Mouse (Mus musculus): ENCODE results near the gene Bri3bp.
"Not testable (repeated sequence)": the region's sequence is repeated elsewhere in the genome, so short reads cannot be mapped to it uniquely, and the experiment has no call there.

Bri3bp gene

DNA sequence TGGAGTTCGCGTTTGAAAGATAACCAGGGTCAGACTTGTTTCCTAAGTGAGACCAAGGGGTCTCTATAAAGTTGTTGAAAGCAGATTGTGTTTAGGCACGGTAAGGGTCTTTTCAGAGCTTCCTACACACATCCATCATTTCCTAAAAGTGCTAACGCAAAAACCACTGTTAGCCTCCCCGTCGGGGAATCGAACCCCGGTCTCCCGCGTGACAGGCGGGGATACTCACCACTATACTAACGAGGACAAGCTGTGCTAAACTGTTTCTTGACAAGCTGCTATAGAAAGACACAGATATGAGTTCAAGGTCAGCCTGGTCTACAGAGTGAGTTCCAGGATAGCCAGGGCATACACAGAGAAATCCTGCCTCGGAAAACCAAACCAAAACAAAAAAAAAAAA, 32.5 kb upstream of the Bri3bp start:
- peak; percentile 86 for DNase-seq (ENCODE audit: extremely low read depth, insufficient read length, low spot score)

DNA sequence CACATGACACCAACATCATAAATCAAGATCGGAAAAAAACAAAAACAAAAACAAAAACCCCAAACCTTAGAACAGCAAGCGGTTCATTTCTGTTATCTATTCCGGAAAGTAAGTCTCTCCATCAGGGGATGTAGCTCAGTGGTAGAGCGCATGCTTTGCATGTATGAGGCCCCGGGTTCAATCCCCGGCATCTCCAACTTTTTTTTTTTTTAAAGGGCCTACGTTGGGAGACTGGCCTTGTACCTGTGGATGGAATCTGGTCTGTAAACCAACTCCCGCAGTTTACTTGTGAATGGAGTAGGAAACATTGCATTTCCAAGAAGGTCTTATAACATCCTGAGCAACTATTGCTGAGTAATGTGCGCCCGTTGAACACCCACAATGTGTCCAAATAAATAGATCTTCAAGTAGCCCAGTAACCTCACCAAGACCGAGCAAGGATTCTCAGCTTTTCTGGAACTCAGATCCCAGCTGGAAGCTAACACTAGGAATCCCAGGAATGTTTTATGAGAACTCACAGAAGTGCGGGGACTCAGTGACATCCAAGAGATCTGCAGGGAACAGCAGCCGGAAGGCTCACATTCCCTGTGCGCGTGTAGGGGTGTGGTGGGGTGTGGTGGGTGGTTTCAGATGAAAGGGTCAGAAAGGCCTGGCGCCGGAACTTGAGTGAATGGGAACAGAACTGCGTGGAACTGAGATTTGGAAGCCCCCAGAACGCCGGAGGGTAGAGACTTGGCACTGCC, 31.8 kb upstream of the Bri3bp start:
- DNase-seq (ENCODE audit: extremely low read depth, insufficient read length, low spot score) = peak; percentile 55

DNA sequence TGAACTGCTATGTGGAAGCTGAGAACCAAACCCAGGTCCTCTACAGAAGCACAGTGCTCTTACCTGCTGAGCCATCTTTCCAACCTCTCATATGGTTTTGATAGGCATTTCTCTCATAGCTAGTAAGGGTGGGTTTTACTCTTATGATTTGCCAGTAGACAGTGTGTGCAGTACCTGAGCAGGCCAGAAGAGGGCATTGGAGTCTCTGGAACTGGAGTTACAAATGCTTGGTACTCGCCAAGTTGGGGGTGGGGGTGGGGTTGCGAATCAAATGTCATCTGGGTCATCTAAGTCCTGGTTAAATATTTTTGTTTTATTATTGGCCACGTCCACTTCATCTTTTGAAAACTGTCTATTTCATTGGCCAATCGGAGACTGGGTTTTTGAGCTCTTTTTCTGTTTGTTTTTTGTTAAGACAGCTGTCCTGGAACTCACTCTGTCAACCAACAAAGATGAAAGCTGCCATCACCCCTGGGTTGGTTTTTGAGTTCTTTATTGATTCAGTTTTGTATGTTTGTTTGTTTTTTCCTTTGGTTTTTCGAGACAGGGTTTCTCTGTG, 29.3 kb upstream of the Bri3bp start:
- DNase-seq (ENCODE audit: extremely low read depth, insufficient read length, low spot score) = peak; percentile 50

DNA sequence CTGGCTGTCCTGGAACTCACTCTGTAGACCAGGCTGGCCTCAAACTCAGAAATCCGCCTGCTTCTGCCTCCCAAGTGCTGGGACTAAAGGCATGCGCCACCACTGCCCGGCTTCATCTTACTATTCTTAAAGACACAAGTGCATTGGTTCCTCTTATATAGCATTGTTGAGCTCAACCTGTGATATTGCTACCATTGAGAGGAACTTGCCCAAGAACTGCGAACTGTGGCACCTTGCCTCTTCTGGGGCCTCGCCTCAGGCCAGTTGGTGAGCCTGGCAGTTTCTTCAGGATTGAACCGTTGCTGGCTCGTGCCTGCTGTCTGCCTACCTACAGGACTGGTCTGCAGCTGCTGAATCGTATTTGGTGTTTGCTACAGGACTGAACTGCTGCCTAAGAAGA, 28.8 kb upstream of the Bri3bp start:
- not testable (repeated sequence) for DNase-seq (ENCODE audit: extremely low read depth, insufficient read length, low spot score)

- DNase-seq (ENCODE audit: extremely low read depth, insufficient read length, low spot score) = no peak
These were observed 27.6 kb upstream of the Bri3bp start for GRCm38 (mm10) chr5:125413763-125414162.

DNA sequence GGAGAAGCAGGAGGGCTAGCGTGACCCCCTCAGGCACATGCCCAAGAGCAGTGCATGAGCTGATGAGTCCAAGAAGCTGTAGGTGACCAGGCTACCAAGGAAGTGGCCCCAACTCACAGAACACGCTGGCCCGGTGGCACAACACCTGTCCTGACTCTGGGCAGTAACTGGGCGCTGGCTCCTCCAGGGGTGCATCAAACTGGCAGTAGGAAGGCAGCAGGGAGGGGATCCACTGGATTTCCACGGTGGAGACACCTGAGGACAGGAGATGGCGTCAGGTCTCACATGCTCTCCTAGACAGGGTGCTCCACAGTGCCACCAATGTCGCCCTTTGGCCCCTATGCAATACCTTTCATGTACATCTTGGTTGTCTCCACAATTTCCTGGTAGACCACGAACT, 25.2 kb upstream of the Bri3bp start:
- DNase-seq (ENCODE audit: extremely low read depth, insufficient read length, low spot score) = no peak

DNA sequence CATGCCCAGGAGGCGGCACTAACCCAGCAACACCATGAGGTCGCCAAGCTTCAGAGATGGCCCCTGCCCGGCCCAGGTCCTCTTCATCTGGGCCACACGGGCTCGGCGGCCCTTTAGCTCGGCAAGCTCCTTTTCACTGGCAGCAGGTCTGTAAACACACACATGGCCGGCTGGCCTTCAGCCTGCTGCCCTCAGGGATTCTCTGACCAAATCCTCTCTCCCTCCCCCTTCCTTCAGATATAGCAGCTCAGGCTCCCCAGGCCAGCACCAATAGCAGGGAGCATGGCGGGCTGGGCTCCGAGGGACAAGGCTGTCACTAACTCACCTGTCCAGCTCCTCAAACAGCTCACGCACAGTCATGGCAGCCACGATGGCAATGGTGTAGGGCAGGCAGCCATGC, 22.7 kb upstream of the Bri3bp start:
- DNase-seq (ENCODE audit: extremely low read depth, insufficient read length, low spot score) = no peak

DNA sequence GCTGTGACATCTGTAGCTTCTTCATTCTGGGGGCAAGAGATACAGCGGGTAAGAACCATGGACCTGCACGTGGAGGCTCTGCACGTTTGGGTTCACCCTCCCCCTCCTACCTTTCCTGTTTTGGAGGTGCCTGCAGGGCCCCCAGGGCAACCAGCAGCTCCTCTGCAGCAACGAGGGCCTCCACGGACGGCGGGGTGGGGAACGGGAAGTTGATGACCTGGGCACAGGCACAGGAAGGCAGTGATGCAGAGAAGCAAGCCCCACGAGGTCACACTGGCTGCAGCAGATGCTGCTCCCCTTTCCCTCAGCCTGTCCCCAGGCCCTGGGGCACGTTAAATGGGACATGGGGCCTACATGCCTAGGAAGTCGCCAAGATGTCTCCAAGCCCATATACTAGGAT, 22.2 kb upstream of the Bri3bp start:
- no peak for DNase-seq (ENCODE audit: extremely low read depth, insufficient read length, low spot score)

GRCm38 (mm10) chr5:125425698-125426276, 15.6 kb upstream of the Bri3bp start:
- peak; percentile 80 for DNase-seq (ENCODE audit: extremely low read depth, insufficient read length, low spot score)

GRCm38 (mm10) chr5:125426343-125426742, 15.0 kb upstream of the Bri3bp start:
- DNase-seq (ENCODE audit: extremely low read depth, insufficient read length, low spot score) = peak; percentile 82

DNA sequence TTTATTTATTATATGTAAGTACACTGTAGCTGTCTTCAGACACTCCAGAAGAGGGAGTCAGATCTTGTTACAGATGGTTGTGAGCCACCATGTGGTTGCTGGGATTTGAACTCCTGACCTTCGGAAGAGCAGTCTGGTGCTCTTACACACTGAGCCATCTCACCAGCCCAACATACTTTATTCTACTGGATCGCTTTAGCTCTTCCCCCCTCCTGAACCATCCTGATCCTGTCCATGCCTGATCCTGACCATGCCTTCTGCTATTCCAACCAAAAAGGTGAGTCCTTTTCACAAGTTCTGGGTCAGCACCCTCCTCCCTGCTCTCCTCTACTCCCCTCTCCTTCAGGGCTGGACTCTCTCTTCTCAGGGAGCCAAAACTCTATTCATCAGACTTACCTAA, 9.0 kb upstream of the Bri3bp start:
- not testable (repeated sequence) for DNase-seq (ENCODE audit: extremely low read depth, insufficient read length, low spot score)

DNA sequence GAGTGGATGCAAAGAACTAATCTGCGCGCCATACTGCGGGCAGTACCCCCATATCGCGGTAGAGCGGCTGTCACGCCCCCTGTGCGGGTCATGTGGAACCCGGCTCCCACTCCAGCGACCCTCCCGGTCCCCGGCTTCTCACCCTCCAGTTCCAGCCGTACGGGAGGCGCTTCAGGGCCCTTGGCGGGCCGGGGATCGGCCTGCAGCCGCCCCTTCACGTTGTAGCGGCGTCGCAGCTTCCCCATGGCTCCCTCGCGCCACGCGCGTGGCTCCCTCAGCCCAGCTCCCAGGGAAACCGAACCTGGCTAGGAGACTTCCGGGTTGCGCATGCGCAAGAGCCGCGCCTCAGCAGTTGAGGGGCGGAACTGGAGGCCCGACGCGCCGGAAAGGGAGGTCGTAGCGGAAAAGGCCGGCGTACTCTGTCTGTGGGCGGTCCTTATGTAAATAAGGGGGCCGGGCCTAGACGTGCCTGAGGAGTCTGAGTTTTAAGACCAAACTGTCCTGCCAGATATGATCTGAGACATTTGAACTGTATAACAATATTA, 7.5 kb upstream of the Bri3bp start, which contains the start of gene Dhx37:
Dhx37 (minus strand) TSS at position 329 of the 545 bp plus-strand sequence.
- peak; percentile 94 for DNase-seq (ENCODE audit: extremely low read depth, insufficient read length, low spot score)

GRCm38 (mm10) chr5:125434347-125434746, 7.0 kb upstream of the Bri3bp start:
- not testable (repeated sequence) for DNase-seq (ENCODE audit: extremely low read depth, insufficient read length, low spot score)

DNA sequence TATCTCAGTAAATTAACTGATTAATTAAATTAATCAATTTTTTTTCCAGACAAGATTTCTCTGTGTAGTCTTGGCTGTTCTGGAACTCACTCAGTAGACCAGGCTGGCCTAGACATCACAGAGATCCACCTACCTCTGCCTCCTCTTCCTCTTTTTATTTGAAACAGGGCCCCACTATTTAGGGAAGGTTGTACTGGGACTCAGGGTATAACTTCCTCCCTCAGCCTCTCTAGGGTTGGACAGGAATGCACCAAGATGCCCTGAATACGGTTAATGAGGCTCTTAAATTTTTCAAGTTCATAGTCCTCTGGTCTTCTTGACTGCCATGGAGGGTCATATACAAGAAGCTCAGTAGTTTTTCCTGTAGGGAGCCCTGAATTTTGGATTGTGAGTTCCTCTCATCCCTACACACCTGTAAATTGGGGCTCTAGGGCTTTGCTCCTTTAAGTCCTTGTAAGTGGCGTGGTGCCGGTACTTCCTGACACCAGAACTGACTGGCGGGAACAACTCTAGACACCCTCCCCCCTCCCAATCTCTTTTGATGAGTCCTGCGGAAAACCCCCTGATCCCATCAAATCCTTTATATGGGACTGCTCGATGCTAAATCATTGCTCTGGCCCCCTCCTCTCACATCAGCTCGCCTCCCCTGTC, 660 bp upstream of the Bri3bp start:
- DNase-seq (ENCODE audit: extremely low read depth, insufficient read length, low spot score) = no peak

DNA sequence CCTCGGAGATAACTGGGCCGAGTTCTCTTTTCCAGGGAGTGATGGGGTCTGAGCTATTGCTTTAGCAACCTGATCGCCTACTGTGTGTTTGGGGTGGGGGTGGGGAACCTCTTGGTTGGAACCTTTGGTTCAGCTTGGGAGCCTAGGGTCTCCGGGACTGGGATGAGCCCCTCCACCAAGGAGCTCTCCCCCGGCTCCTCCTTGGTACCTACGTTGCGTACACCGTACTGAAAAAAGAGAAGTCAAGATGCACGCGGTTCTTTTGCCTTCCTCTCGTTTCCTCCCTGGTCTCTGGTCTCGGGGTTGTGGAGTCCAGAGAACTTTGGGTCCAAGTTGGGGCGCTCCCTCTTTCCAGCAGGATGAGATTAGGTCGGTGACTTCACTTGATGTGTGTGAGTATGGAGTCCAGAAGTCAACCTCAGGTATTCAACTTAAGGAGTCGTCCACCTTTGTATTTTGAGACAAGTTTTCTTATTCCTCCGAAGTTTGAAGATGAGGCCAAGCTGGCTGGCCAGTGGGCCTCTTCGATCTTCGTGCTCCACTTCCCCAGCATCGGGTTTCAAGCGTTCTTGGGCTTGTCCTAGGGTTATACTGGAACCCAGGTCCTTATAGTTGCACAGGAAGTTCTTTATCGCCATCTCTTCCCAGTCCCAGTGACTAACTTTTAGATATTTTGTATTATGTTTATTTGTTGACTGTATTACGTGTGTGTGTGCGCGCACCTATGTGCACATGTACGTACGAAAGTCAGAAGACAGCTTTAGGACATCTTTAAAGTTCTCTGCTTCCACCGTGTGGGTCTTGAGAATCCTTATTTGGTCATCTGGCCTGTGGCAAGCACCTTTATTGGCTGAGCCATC, 998 bp downstream of the Bri3bp start:
- no peak for DNase-seq (ENCODE audit: extremely low read depth, insufficient read length, low spot score)

DNA sequence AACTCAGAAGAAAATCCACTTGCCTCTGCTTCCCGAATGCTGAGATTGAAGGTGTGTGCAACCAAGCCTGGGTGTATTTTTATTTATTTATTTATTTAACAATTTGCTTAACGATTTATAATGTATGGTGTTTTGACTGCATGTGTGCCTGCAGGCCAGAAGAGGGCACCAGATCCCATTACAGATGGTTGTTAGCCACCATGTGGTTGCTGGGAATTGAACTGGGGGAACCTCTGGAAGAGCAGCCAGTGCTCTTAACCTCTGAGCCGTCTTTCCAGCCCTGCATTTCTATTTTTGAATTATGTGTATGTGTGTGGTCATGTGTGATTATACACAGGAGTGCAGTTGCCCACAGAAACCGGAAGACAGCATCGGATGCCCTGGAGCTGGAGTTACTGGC, 2.0 kb downstream of the Bri3bp start:
- no peak for DNase-seq (ENCODE audit: extremely low read depth, insufficient read length, low spot score)

- no peak for DNase-seq (ENCODE audit: extremely low read depth, insufficient read length, low spot score)
These were observed 2.5 kb downstream of the Bri3bp start for GRCm38 (mm10) chr5:125443915-125444314.

DNA sequence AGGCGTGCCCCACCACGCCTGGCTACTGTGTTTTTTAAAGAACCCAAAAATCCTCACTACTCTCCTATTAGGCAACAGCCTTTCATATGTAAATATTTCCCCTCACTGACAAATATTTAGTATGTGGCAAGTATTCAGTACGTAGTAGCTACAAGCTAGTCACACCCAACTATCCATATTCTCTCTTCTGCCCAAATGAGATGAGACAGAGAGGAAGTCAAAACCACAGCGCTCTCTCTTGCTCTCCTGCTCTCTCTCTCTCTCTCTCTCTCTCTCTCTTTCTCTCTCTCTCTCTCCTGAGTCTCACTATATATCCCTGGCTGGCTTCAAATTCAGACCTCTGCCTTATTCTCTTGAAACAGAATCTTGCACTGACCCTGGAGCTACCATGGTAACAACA, 3.2 kb downstream of the Bri3bp start:
- no peak for DNase-seq (ENCODE audit: extremely low read depth, insufficient read length, low spot score)

DNA sequence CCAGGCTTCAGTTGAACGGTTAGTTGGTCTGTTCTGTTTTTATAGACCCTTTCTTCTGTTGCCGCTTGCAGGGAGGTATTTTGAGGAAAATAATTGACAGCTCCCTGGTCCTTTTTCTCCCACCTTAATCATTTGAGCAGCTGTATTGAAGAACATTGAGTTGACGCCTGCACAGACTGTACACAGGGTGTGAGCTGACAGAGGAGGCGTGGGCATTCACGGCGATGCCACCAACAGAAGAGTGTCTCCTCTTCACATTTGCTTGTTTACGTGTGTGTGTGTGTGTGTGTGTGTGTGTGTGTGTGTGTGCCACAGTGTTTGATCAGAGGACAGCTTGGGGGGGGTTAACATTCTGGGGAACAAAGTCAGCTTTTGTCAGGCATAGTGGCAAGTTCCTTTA, 5.0 kb downstream of the Bri3bp start:
- DNase-seq (ENCODE audit: extremely low read depth, insufficient read length, low spot score) = no peak

DNA sequence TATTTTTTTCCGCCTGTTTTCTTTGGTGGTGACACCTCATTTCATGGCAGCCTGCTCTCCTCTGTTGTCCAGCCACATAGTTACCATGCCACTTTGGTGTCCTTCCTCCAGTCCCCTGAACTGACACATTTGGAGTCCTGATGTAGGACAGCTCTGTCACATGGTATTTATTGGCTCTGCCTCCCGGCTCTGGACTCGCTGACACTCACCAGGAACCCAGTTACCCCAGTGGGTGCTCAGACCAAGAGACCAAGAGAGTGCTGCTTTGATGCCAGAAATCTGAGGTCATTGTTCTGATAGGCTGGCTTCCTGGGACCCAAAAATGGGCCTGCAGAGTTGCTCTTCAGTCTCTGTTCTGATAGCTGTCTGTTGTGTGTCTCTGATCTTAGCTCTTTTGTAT, 6.7 kb downstream of the Bri3bp start:
- DNase-seq (ENCODE audit: extremely low read depth, insufficient read length, low spot score) = no peak

Measured in 3134 (cell line).